Mouse (Mus musculus): ENCODE results near the gene Vps13d.

The Vps13d gene

GRCm38 (mm10) chr4:144969030-144969429, 225.8 kb downstream of the Vps13d start:
- DNase-seq: no peak

- no peak for DNase-seq
Observed at GRCm38 (mm10) chr4:144968371-144968770, 226.4 kb downstream of the Vps13d start.

GRCm38 (mm10) chr4:144965255-144965654, 229.6 kb downstream of the Vps13d start:
- DNase-seq: no peak

- no peak for DNase-seq
Observed at GRCm38 (mm10) chr4:144961696-144962095, 233.1 kb downstream of the Vps13d start.

- no peak for DNase-seq
Observed at GRCm38 (mm10) chr4:144961232-144961631, 233.6 kb downstream of the Vps13d start.

GRCm38 (mm10) chr4:144960188-144960904, 234.5 kb downstream of the Vps13d start:
- DNase-seq: no peak

GRCm38 (mm10) chr4:144957721-144958120, 237.1 kb downstream of the Vps13d start:
- no peak for DNase-seq

- no peak for DNase-seq
Observed at GRCm38 (mm10) chr4:144957186-144957585, 237.6 kb downstream of the Vps13d start.

GRCm38 (mm10) chr4:144956293-144956692, 238.5 kb downstream of the Vps13d start:
- DNase-seq: no peak

- DNase-seq: no peak
Observed at GRCm38 (mm10) chr4:144955863-144956262, 238.9 kb downstream of the Vps13d start.

- no peak for DNase-seq
Observed at GRCm38 (mm10) chr4:144953421-144953820, 241.4 kb downstream of the Vps13d start.

GRCm38 (mm10) chr4:144951859-144952258, 242.9 kb downstream of the Vps13d start:
- no peak for DNase-seq

GRCm38 (mm10) chr4:144950883-144951282, 243.9 kb downstream of the Vps13d start:
- DNase-seq: no peak

GRCm38 (mm10) chr4:144950327-144950711, 244.5 kb downstream of the Vps13d start:
- DNase-seq: no peak

- peak; percentile 76 for DNase-seq
Observed at GRCm38 (mm10) chr4:144949441-144950326, 245.1 kb downstream of the Vps13d start.

- DNase-seq: no peak
Observed at GRCm38 (mm10) chr4:144947738-144948390, 246.9 kb downstream of the Vps13d start.

GRCm38 (mm10) chr4:144943273-144943672, 251.5 kb downstream of the Vps13d start:
- no peak for DNase-seq

- no peak for DNase-seq
Observed at GRCm38 (mm10) chr4:144942433-144942832, 252.4 kb downstream of the Vps13d start.

GRCm38 (mm10) chr4:144940796-144941462, 253.9 kb downstream of the Vps13d start:
- peak; percentile 14 for DNase-seq

- no peak for DNase-seq
Observed at GRCm38 (mm10) chr4:144939847-144940411, 254.9 kb downstream of the Vps13d start.

GRCm38 (mm10) chr4:144936563-144937154, 258.1 kb downstream of the Vps13d start:
- DNase-seq: no peak

- DNase-seq: peak; percentile 16
Observed at GRCm38 (mm10) chr4:144934501-144934900, 260.3 kb downstream of the Vps13d start.

Data from embryo, embryonic 11 days (tissue).